Mouse (Mus musculus) large intestine, adult 2 months (tissue): ENCODE results near the gene Mapkapk5. TPM values are rescaled to one million over a fixed set of nuclear protein-coding genes. Genes with fewer than 3 reads are reported as not detected.

Experiments used
- DNase-seq: peaks from one replicate; pipeline ENCODE4 v3.0.0-alpha.2; 2012; ENCODE audit warnings: low read depth, low spot score
- WGBS: fragments of 180-500 bp; shearing (Covaris S2); methylation state at CpG from one replicate; pipeline ENCODE4 v1.1.7; 2018; 5-methylcytosine and 5-hydroxymethylcytosine counted together
- polyA plus RNA-seq: library from polyadenylated mRNA; depleted of rRNA; stranded (reverse); fragments of >200 nt; gene quantifications from 2 replicates; pipeline ENCODE4 v1.2.3, GENCODE M21; 2012; rRNA removed

Gene Mapkapk5
- 65.2 and 67.8 TPM in 2 replicates for polyA plus RNA-seq

- DNase-seq = peak; percentile 71
- WGBS = 1% methylated on average over 55 of the region's 55 CpGs
Measured at GRCm38 (mm10) chr5:121545793-121546529, at the start of gene Mapkapk5. Gene Mapkapk5, minus strand, starts transcription at chr5:121545905.

DNA sequence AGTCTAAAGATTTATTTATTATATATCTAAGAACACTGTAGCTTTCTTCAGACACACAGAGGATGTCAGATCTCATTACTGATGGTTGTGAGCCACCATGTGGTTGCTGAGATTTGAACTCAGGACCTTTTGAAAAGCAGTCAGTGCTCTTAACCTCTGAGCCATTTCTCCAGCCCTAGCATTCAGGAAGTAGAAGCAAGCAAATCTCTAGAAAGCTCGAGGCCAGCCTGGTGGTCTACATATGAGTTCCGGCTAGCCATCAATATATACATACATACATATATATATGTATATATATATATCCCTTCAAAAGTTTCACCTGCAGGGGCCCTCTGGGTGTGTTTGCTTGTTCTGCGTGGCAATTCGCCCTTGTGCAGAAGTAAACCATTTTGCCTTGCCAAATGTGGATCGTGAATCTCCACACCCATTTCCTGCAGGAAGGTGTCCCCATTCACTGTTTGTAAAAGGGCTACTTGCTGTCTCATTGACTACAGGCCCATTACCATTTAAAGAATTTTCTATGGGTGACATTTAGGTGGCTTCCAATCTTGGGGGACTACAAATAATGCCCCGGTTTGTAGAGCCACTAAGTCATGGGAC lies 49.1 kb upstream of the Mapkapk5 start:
- 33% methylated on average over 6 of the region's 6 CpGs for WGBS
- no peak for DNase-seq

DNA sequence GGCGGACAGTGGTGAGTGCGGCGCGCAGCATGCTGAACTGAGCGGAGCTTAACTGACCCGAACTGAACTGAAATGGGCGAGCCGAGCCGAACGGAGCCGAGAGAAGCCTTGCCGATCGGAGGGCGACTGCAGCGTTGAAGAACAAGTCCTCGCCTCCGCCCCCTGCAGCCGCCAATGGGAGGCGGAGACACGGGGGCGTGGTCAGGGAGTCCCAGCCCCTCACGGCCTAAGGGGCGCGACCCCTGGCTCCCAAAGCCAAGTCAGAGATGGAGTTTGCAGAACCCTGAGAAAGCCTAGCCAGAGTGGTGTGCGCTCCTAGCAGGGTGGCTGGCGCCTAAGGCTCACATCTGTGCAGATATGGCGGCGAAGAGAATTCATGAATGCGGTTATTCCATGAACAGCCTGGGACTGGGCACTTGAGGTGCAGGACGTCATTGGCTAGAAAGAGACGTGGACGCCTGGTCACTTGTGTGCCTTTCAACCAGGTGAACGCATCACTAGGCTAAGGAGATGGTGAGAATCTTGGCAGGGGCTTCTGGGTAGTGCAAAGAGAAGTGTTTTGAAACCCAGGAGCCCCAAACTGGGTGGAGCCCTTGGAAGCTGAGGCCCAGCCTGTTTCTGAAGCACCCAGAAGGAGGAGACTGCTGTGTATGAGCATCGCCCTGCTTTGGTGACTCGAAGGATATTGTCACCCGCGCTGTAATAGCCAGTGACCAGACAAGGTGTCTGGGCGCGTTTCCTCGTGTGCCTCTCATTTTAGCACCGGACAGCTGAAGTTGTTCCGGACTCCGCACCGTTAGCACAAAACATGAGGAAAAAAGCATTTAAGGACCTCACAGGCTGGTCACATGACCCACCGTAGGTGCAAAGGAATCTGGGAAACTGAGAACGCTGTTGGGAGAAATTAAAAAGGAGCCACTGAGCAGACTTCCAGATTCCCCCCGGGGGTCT lies 48.0 kb upstream of the Mapkapk5 start, which contains the start of gene Aldh2:
TSS of gene Aldh2 (minus strand) at position 374 of the 951 bp plus-strand sequence.
- WGBS = 1% methylated on average over 47 of the region's 47 CpGs
- no peak for DNase-seq

GRCm38 (mm10) chr5:121592816-121593407 lies 47.2 kb upstream of the Mapkapk5 start:
- DNase-seq = no peak
- WGBS = 2% methylated on average over 33 of the region's 33 CpGs

- DNase-seq = no peak
- 38% methylated on average over 11 of the region's 11 CpGs for WGBS
Measured at GRCm38 (mm10) chr5:121592064-121592815, 46.5 kb upstream of the Mapkapk5 start.

DNA sequence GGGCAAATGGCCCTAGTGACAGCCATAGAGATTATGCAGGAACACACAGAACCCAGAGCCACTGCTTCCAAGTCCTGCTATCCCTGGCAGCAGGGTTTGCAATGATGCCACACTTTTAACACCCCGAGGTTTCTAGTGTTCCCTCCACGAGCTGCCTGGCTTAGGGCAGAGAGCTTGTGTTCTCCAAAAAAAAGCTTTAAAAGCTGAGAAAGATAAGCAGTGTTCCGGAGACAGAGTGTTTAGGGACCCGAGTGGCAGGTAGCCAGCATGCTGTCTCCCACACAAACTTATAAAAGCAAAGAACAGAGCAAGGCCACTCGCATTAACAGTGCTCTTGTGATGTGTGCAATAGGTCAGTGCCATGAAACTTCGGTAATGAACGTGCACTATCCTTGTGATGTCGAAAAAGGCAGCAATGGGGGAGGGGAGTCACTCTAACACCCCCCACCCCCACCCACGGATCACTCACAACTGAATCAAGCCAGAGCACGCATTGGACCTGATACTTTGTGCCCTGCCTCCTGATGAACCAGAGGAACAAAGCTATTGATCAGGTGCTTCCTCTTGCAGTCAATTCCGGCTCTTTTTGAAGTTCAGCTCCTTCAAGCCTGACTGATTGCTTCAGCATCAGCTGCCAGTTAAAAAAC lies 45.8 kb upstream of the Mapkapk5 start:
- DNase-seq = no peak
- WGBS = 36% methylated on average over 11 of the region's 11 CpGs

- 66% methylated on average over 6 of the region's 6 CpGs for WGBS
- DNase-seq = no peak
Measured at GRCm38 (mm10) chr5:121589928-121590327, 44.2 kb upstream of the Mapkapk5 start.

GRCm38 (mm10) chr5:121586400-121587039 lies 40.8 kb upstream of the Mapkapk5 start:
- 7% methylated on average over 6 of the region's 6 CpGs for WGBS
- DNase-seq = no peak

DNA sequence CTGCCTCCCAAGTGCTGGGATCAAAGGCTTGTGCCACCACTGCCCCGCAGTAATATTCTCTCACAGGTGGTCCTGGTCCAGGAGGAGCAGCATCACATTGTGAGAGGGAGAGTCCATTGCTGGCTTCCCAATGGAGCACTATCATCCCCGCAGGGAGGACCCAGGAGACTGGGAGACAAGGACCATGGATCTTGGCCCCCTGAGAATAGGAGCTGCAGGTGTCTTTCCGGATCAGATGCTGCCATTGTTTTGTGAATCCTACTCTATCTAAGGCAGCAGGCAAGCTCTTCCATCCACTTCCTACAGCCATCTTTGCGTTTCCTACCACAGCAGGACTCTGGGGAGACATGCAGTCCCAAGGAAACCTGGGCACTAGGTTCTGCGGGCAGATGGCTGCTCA lies 40.0 kb upstream of the Mapkapk5 start:
- WGBS = 85% methylated on average over 5 of the region's 5 CpGs
- DNase-seq = no peak

GRCm38 (mm10) chr5:121585005-121585404 lies 39.3 kb upstream of the Mapkapk5 start:
- DNase-seq = no peak
- 93% methylated on average over 10 of the region's 10 CpGs for WGBS

DNA sequence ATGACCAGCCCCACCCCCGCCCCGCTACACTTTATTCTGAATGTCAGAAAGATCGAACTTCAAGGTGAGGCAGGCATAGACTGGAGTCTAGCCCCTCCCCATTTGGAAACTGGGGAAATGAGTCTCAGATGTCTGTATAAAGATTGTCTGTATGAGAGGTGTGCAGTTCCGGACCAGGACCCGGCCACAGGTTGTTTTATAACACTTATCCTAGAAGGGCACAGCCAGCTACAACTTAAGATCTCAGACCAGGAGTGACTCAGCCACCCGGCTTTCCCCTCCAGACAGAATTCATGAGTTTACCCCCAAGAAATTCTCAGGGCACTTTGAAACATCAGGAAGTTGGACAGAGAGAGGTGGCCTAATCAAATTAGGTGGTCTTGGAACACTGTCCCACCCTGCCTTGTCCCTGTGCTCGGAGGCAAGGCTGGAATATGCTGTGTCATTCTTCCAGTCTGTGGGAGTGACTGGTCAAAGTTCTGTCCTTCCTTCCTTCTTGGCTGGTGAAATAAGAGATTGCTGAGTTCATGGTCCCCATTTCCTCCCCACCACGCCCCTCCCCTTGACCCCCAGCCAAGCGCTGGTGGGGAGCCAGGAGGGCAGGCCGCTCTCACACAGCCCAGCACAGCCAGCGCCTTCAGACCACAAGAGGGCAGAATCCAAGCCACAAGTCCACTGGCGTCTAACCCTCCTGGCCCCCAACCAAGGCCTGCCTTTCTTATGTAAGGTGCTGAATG lies 38.2 kb upstream of the Mapkapk5 start:
- 15% methylated on average over 12 of the region's 12 CpGs for WGBS
- no peak for DNase-seq

GRCm38 (mm10) chr5:121581945-121582344 lies 36.2 kb upstream of the Mapkapk5 start:
- 93% methylated on average over 8 of the region's 8 CpGs for whole genome bisulfite sequencing
- DNase-seq = no peak

- 90% methylated on average over 11 of the region's 11 CpGs for WGBS
- no peak for DNase-seq
Measured at GRCm38 (mm10) chr5:121576927-121577488, 31.3 kb upstream of the Mapkapk5 start.

DNA sequence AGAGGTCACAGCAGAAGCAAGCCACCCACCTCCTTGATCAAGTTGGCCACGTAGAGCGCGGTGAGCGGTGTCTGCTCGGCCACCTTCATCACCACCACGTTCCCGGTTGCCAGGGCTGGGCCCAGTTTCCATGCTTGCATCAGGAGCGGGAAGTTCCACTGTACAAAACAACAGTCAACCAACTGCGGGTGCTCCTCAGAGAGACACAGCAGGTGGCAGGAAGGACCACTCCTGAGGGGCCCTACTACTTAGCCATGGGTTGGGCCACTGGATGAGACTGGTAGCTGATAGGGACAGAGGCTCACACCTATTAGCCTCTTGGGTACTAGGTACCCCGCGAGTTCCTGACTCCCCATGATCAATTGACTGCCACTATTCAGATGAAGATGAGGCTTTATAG lies 30.2 kb upstream of the Mapkapk5 start:
- DNase-seq = no peak
- 94% methylated on average over 11 of the region's 11 CpGs for WGBS

DNA sequence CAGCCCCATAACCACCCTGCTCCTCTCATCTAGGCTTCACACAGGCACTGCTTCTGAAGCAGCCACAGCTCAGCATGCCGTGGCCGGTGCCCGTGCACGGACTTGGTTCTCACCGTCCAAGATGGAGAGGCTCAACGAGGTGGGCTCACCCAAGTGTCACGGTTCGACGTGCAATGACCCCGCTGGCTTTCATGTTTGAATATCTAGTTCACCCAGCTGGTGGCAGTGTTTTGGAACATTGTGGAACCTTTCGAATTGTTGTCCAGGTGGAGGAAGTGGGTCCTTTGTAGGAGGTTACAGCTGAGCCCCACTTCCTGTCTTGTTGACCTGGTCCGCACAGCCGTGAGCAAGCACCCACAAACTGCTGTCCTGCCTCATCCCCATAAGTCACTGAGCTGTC lies 28.4 kb upstream of the Mapkapk5 start:
- 89% methylated on average over 13 of the region's 13 CpGs for WGBS
- DNase-seq = no peak

GRCm38 (mm10) chr5:121570787-121571186 lies 25.1 kb upstream of the Mapkapk5 start:
- no peak for DNase-seq
- 67% methylated on average over 1 of the region's 1 CpGs for WGBS

- DNase-seq = no peak
- 83% methylated on average over 9 of the region's 9 CpGs for WGBS
Measured at GRCm38 (mm10) chr5:121569881-121570420, 24.2 kb upstream of the Mapkapk5 start.
